Mouse (Mus musculus): ENCODE data around the gene Rap1gap. TPM values are rescaled to one million over a fixed set of nuclear protein-coding genes. Genes with fewer than 3 reads are reported as not detected.
A peak's percentile ranks its signal among the peaks of the same experiment; 100 is the strongest.

Gene Rap1gap
- total RNA-seq, 2 experiments from 2014 or later: 4.1 to 4.8 TPM

DNA sequence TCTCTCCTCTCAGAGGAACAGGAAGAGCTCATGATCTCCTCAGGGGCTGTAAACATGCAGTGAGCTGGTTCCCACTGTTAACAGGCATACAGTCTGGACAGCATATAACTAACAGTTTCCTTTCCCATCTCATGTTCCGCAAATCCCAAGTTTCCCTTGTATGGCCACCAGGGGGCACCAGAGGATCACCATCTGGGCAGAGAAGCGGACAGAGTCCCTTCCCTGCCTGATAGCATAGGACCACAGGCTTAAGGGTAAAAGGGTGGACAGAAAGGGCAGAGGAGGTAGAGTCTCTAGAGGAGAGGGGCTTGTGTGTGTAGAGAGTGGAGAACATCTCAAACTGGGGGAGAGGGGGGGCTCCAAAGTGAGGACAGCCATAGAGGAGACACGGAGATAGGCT, 65.6 kb downstream of the Rap1gap start:
- peak; percentile 89 for DNase-seq
- intact Hi-C loops (cut with DNase I; ENCODE audit: low total_unique reads): loop anchor here (10.0 kb wide), 1 partner anchor 225 kb away; no protein-coding TSS in a partner anchor

DNA sequence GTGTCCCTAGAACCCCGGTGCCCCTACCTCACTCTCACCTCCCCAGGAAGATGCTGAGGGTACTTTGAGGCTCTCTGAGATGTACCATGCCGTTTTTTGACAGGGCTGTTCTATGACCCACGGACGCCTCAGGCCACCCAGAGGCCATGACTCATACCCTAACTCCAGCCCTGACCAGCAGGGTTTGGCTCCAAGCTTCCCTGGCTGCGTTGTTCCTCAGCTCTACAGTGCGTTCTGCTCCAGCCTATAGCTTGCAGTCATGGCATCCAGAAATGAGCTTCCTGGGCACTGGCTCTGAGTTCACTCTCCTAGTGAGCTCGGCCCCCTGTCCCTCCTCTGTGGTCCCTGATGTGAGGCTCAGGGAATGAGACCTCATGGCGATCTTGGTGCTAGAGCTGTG, 66.2 kb downstream of the Rap1gap start:
- no peak for DNase-seq
- intact Hi-C loops (cut with DNase I; ENCODE audit: low total_unique reads): loop anchor here (10.0 kb wide), 1 partner anchor 224 kb away; no protein-coding TSS in a partner anchor

DNA sequence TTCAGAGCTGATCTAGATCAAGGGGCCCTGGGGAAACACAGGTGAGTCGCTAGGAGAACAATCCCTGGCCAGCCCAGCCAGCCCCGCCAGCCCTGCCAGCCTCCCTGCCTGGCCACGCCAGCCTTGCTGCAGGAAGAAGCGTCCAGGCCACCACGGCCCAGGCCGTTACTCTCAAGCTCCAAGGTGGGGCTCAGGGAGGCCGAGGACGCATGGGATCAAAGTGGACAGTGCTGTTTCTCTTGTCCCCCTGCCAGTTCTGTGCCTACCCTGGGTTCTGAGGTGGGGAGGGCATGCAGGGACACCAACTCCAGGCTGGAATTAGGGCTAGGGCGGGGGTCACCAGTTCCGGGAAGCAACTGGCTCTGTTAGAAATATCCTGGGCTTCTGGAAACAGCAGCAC, 67.4 kb downstream of the Rap1gap start:
- DNase-seq: no peak
- intact Hi-C loops (cut with DNase I; ENCODE audit: low total_unique reads): loop anchor here (10.0 kb wide), 1 partner anchor 223 kb away; no protein-coding TSS in a partner anchor

DNA sequence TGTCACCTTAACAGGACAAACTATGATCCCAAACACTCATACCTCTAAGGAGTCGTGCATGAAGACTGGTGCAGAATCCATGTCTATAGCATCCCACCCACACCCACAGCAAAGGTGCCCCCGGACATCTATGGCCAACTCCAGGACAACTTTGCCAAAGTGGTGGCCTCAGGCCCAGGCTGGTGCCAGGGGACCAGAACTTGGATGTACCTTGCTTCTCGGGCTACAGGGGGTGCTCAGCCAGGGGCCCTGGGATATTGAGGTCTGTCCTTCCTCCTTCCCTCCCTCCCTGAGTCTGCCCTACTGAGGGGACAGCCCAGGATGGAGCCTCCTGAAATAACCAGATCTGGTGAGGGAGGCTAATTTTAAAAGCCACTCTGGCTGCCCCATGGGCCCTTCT, 67.8 kb downstream of the Rap1gap start:
- intact Hi-C loops (cut with DNase I; ENCODE audit: low total_unique reads): loop anchor here (10.0 kb wide), 1 partner anchor 222 kb away; no protein-coding TSS in a partner anchor
- DNase-seq: no peak

DNA sequence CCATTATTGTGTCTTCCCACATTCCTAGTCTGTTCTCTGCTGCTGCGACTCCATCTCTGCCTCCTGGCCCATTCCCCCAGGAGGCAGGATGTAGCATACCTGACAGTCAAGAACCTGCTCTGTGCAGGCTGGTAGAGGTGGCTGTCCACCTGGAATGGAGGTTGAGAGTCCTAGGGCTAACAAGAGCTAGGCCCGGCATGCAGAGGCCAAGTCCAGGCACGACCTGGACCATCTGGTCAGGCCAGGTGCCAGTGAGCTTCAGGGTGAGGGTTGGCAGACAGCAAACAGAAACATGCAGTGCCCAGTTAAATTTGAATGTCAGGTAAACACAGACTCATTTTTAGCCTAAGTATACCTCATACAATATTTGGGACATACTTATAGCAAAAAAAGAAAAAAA, 68.4 kb downstream of the Rap1gap start:
- no peak for DNase-seq
- intact Hi-C loops (cut with DNase I; ENCODE audit: low total_unique reads): loop anchor here (10.0 kb wide), 1 partner anchor 222 kb away; no protein-coding TSS in a partner anchor

DNA sequence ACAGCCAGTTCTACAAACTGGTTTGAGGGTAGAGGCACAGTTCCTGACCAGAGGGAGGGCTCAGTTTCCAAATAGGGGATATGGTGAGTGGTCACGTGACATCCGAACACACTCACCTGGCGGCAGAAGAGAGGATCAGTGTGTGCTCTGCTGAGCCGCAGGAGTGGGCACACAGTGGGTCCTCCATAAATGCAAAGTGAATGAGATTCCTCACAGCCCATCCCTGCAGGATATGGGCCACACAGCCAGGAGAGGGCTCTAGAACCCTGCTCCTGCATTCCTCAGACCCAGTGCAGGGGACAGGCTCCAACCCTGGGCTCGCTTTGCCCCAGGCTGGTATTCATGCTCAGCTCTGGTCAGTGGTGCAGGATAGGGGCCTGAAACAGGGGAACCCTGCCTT, 68.9 kb downstream of the Rap1gap start:
- intact Hi-C loops (cut with DNase I; ENCODE audit: low total_unique reads): loop anchor here (10.0 kb wide), 1 partner anchor 221 kb away; no protein-coding TSS in a partner anchor
- no peak for DNase-seq

DNA sequence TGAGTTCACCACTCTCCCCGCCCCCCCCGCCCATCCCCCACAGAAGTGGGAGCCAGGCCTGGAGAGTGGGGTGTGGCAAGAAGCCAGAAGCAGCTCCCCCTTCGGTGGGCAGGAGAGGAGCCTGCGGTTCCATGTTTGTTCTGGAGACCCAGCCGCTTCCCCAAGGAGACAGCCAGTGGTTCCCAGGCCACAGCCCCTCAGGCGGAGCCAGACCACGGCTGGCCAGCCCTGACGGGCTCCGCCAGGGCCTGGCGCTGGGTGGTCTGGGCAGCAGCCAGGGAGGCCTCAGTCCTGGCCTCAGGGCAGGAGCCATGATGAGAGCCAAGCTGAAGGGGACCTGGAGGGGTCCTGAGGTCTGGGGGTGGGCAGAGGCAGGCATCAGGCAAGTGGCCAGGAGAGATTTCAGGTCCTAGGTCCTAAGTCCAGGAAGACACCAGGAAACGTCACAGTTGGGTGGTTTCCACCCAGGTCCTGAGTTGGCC, 71.7 kb downstream of the Rap1gap start:
- intact Hi-C loops (cut with DNase I; ENCODE audit: low total_unique reads): loop anchor here (10.0 kb wide), 1 partner anchor 219 kb away; no protein-coding TSS in a partner anchor

DNA sequence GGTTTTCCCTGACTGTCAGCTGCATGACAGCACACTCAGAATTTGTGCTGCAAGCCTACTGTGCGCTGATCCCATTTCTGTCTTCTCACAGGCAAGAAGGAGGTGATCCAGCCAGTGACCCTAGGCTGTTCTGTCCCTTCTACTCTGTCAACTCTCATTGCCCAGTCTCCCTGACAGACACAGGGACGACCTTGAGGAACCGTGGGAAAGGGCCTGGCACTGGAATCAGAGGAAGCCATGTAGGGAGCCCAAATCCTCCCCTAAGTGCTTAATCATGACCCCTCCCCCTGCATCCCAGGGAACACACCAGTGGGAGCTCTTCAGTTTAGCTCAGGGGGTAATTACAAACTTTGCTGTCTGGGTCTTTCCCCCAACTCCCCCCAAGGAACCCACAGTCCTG, 73.2 kb downstream of the Rap1gap start:
- intact Hi-C loops (cut with DNase I; ENCODE audit: low total_unique reads): loop anchor here (10.0 kb wide), 1 partner anchor 217 kb away; no protein-coding TSS in a partner anchor
- no peak for DNase-seq

More for the DNA sequence above, 71.7 kb downstream of the Rap1gap start:
- DNase-seq: no peak

DNA sequence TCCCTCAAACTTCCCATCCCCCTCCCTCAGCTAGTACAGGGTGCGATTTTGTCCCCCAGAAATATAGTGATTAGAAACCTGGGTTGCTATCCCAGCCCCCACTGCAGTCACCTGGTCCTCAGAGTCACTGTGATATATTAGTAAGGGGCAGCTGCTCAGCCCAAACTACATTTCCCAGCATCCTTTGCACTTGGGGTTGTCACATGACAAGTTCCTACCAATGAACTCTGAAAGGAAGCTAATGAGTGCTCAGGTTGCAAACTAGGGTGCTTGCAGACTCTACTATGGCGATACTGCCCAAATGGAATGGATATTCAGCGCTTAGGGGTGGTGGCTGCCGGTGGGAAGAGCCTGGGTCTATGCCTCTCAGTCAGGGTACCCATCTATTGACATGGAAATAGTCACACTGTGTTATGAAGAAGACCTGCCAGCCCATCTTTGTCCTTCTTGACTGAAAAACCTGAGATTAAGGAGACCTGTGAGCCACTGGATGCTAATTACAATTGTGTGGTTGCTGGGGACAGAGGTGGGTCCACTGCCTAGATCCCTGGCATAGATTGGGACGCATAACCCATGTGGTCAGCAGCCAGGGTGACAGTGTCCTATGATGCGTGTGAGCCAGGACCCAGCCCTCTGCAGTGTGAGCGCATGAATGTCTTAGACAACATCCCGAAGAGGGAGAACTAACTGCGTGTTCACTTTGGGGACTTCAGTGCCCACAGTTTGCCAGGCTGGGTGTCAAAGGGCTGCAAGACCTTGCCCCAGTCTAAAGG, 74.8 kb downstream of the Rap1gap start:
- intact Hi-C loops (cut with DNase I; ENCODE audit: low total_unique reads): loop anchor here (10.0 kb wide), 1 partner anchor 215 kb away; no protein-coding TSS in a partner anchor
- DNase-seq: no peak

DNA sequence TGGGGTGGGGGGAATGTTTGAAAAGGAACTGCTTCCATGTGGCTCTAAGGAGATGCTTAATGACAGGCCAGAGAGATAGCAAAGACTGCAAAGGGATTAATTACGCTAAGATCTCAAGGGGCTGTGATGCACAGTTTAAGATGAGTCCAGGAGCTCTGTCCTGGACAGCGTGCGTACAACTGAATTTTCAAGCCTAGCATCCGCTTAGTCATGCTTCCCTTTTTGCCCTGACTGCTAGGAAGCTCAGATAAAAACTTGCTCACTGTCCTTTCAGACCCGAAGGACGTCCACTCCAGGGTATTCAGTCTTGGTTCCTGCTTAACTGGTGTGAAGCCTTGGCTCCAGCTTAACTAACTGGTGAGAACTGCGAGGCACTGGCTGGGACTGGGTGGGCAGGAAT, 75.8 kb downstream of the Rap1gap start:
- intact Hi-C loops (cut with DNase I; ENCODE audit: low total_unique reads): no loop called here
- no peak for DNase-seq

DNA sequence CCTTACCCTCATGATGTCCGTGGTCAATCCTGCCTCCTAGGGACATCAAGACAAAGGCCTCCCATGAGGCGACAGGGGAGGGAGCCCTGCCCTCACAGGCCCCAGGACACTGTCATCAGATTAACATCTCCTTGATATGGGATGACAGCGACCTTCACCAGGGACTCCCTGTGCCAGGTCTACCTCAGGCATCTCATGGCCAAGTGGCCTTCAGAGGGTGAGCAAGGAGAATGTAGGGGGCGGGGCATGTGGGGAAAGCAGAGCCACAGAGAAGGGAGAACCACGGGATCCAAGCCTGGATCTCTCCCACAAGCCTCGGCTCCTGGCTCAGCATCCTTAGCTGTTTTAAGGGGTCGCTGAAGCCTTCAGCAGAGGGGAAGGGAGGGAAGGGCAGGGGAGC, 79.3 kb downstream of the Rap1gap start:
- intact Hi-C loops (cut with DNase I; ENCODE audit: low total_unique reads): no loop called here
- no peak for DNase-seq

DNA sequence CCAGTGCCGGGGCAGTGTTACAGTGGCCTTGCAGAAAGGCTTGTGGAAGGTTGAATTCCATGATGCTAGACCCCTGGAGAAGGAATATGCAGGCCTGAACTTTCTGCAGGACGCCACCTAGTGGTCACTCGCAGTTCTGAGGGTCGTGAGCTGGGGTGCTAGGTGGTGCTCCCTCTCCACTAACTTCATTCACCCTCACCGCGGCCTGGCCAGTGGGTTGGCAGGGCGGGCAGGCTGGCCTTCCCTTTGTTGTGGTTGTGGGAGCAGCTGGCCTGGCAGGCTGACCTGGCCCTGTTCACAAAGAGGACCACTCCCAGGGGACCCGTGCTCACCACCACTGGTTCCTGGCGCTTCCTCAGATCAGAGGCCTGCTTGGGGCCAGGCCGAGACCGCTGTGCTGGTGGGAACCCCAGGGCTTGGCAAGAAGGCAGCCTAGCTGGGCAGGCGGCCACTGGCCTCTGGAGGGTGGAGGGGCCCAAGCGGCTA, 80.0 kb downstream of the Rap1gap start:
- peak; percentile 56 for DNase-seq
- intact Hi-C loops (cut with DNase I; ENCODE audit: low total_unique reads): no loop called here

DNA sequence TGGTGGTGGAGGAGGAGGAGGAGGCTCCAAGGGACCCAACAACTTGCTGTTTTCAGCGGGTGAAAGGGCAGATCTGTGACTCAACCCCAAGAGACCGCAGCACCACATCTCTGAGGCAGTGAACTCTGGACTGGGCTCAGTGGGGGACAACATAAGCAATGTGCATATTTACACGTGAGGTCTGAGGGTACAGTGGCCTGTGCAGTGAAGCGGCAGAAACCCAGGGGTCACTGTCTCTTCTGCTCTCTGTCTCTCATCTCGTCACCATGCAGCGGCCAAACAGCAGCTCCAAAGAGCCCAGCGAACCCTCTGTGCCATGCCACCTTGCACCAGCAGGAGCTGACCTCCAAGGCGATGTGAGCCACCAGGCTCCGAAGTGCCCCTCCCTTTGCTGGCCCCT, 82.6 kb downstream of the Rap1gap start:
- DNase-seq: no peak
- intact Hi-C loops (cut with DNase I; ENCODE audit: low total_unique reads): no loop called here

DNA sequence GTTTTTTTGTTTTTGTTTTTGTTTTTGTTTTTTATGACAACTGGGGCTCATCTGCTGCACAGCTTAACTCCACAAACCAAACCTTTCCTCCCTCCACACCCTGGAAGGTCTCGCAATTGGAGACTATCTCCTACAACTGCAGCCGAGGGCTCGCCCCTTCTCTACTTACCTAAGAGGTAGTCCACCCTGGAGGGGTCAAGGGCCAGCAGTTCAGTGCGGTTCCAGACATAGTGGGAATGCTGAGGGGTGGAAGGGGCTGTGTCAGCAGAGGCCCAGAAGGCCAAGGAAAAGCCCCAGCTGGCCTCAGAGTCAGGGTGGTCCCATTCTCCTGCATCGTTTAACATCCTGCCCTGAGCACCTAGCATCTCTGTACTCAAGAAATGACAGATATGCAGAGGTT, 83.1 kb downstream of the Rap1gap start:
- intact Hi-C loops (cut with DNase I; ENCODE audit: low total_unique reads): no loop called here
- DNase-seq: no peak

DNA sequence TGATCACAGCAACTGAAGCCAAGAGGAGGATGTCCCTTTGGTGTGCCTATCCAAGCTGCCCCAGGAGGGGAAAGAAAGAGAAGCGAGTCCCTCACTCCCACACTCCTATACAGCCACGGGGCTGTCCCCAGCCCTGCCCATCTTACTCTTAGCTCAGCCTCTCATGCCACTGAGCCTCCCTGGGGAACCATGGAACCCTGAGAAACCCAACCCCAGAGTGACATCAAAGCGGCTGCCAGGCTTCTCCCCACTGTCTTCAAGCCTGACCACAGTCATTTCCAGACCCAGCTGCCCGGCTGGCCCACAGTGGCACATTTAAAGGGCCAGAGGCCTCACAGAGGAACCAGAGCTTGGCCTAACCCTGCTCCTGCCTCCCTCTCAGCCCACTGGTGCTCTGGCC, 84.2 kb downstream of the Rap1gap start:
- DNase-seq: no peak
- intact Hi-C loops (cut with DNase I; ENCODE audit: low total_unique reads): no loop called here

DNA sequence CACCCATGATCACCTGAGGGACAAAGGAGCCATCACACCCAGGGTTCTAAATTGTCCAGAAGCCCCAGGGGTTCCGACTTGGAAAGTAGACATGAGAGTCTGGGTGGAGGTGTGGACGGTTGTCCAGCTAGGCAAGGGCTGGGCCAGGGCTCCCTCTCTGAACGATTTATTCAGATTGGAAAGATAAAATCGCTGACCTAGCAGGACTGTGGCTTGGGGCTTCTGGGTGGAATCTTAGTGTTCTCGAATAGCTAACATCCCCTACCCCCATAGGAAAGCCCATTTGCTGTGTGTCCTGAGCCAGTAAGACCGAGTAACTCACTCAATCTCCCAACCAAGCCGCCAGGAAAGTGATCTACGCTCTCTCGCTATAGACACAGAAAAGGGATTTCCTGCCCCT, 85.2 kb downstream of the Rap1gap start:
- intact Hi-C loops (cut with DNase I; ENCODE audit: low total_unique reads): no loop called here
- DNase-seq: no peak

DNA sequence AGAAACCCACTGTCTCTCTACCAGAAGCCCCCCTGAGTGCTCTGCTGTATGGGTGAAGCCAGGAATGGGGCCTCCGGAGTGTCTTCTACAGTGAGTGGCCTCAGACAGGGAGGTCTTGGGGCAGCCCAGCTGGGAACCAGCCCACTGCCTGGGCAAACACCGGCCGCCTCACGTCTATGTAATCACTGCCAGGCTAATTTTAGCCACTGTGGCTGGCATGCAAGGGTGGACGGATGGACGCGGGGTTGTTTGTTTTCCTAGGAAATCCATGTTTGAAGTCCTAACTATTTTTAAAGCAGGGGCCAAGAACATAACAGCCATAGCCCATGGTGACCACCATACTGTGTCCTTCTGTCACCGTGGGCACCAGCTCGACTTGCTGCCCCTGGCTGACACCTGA, 85.6 kb downstream of the Rap1gap start:
- DNase-seq: no peak
- intact Hi-C loops (cut with DNase I; ENCODE audit: low total_unique reads): no loop called here

DNA sequence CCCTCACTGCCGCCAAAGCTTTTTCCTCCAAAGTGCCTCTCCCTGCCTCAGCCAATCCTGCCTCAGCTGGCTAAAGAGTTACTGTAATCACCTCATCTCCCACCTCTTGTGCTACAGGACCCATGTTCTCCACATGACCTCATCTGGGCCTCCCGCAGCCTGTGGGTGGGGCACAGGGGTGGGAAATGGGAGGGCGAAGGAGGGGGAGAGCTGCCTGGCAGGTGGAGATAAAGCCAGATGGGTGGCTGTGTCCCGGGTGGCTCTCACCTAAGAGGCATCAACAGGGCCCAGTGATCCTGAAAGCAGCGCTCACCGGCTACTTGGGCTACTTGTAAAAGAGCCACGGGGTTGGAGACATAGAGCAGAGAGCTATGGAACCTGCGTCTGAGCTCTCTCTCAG, 86.8 kb downstream of the Rap1gap start:
- no peak for DNase-seq
- intact Hi-C loops (cut with DNase I; ENCODE audit: low total_unique reads): no loop called here

DNA sequence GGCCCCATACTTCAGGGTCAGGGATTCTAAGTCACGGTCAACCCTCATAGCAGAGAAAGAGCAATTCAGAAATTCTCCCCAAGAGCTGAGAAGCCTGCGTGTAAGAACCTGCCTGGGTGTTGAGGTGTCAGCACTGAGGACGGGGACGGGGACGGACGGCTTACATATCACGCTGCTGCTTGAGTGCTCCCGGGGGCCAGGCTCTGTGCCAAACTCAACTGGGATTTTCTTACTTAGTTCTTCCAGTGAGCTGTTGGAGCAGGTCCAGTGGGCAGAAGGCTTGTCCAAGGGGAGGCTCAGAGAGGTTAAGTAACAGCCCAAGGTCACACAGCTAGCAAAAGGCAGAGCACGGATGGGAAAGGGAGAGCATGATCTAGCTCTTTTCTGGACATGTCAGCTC, 87.2 kb downstream of the Rap1gap start:
- DNase-seq: peak; percentile 48
- intact Hi-C loops (cut with DNase I; ENCODE audit: low total_unique reads): no loop called here

DNA sequence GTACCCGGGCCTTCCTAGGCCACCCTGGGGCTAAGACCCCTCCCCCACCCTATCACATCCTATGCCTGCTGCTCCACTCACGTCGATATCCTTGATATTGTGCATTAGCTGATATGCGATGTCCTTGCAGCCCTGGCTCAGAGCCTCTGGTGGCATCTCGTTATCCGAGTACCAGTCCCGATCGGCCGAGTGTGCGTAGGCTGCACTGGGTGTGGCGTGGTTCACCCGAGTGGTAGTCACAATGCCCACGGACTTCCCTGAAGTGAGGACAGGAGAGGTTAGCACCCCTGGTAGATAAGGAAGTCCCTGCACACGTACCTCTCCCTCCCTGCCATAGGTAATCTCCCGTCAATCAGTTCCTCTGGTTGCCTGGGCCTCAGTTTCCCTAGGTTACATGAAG, 87.9 kb downstream of the Rap1gap start:
- intact Hi-C loops (cut with DNase I; ENCODE audit: low total_unique reads): no loop called here

DNA sequence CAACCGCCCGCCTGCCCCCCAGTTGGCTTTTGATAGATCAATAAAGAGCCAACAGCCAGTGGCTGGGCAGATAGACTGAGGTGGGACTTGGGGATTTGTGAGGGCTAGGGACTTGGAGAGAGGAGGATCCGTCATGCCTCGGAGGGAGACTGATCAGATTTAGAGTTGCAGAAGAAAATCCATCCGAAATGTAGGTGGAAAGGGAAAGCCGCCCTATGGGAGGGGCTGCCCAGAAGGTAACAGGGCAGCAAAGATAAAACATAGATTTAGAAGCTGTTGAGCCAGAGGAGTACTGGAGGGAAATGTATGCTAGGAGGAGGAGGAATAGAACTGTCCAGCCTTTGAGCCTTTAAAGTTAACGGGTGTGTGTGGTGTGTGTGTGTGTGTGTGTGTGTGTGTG, 88.7 kb downstream of the Rap1gap start:
- no peak for DNase-seq
- intact Hi-C loops (cut with DNase I; ENCODE audit: low total_unique reads): no loop called here

More for the DNA sequence above, 87.9 kb downstream of the Rap1gap start:
- no peak for DNase-seq
